Mouse (Mus musculus): ENCODE results near the gene Ikbke.
A peak's percentile ranks its signal among the peaks of the same experiment; 100 is the strongest.
"Not testable (repeated sequence)": the region's sequence is repeated elsewhere in the genome, so short reads cannot be mapped to it uniquely, and the experiment has no call there.

The Ikbke gene

GRCm38 (mm10) chr1:131280280-131280679 is 874 bp upstream of the Ikbke start:
- DNase-seq: no peak

- no peak for DNase-seq
Observed at GRCm38 (mm10) chr1:131278606-131279455, 575 bp downstream of the Ikbke start.

GRCm38 (mm10) chr1:131276831-131277230 is 2.6 kb downstream of the Ikbke start:
- DNase-seq: no peak

GRCm38 (mm10) chr1:131275577-131275976 is 3.8 kb downstream of the Ikbke start:
- no peak for DNase-seq

- DNase-seq: no peak
Observed at GRCm38 (mm10) chr1:131274725-131275539, 4.5 kb downstream of the Ikbke start.

- DNase-seq: peak; percentile 75
Observed at GRCm38 (mm10) chr1:131269797-131270578, 9.4 kb downstream of the Ikbke start.

GRCm38 (mm10) chr1:131268776-131269175 is 10.6 kb downstream of the Ikbke start:
- DNase-seq: no peak

- DNase-seq: no peak
Observed at GRCm38 (mm10) chr1:131263905-131264304, 15.5 kb downstream of the Ikbke start.

- DNase-seq: peak; percentile 81
Observed at GRCm38 (mm10) chr1:131260309-131260656, 19.1 kb downstream of the Ikbke start.

- DNase-seq: peak; percentile 22
Observed at GRCm38 (mm10) chr1:131259632-131260308, 19.6 kb downstream of the Ikbke start.

GRCm38 (mm10) chr1:131257288-131257687 is 22.1 kb downstream of the Ikbke start:
- no peak for DNase-seq

- not testable (repeated sequence) for DNase-seq
Observed at GRCm38 (mm10) chr1:131252516-131253250, 26.7 kb downstream of the Ikbke start.

- DNase-seq: peak; percentile 35
Observed at GRCm38 (mm10) chr1:131246433-131247395, 32.7 kb downstream of the Ikbke start.

GRCm38 (mm10) chr1:131245926-131246325 is 33.5 kb downstream of the Ikbke start:
- peak; percentile 59 for DNase-seq

GRCm38 (mm10) chr1:131245089-131245856 is 34.1 kb downstream of the Ikbke start, which contains the start of gene Rassf5:
Gene Rassf5 (minus strand): TSS chr1:131245258.
- peak; percentile 65 for DNase-seq

GRCm38 (mm10) chr1:131244536-131245088 is 34.8 kb downstream of the Ikbke start:
- DNase-seq: peak; percentile 39

- DNase-seq: no peak
Observed at GRCm38 (mm10) chr1:131242956-131243355, 36.5 kb downstream of the Ikbke start.

- DNase-seq: no peak
Observed at GRCm38 (mm10) chr1:131239576-131240193, 39.7 kb downstream of the Ikbke start.

- no peak for DNase-seq
Observed at GRCm38 (mm10) chr1:131238931-131239381, 40.5 kb downstream of the Ikbke start.
